Comparison of ENCODE assay signal across 7 mouse cellular contexts in the genomic region with DNA sequence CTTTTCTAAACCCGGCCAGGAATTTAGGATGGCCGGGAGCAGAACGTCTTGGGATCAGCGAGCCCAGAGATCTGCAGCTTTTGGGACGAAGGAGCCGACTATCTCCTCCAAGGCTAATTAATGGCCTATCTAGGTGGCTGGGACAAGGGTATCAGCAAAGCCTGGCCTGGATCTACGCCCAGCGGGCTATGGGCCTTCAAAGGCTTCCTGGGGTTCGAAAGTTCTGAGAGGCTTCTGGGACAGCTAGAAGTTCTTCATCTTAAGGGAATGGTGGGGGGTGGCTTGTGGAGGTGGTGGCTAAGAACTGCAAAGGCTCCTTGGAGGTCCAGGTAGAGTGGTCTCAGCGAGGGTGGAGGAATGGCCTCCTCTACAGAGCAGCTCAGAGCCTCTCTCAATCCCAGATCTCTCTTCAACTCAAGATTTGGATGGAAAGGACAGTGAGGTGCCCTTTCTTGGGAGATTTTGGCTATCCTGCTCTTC. TPM values are rescaled to one million over a fixed set of nuclear protein-coding genes. Genes with fewer than 3 reads are reported as not detected.
A peak's percentile ranks its signal among the peaks of the same experiment; 100 is the strongest.
DNase-seq lines count a peak whose midpoint lies in the region; ATAC-seq and TF ChIP-seq lines count a peak whose summit lies in the region.

No protein-coding gene starts in this region.

- DNase-seq in ES-CJ7 (ENCODE audit: low read depth, low spot score), result peak; percentile 54
- peak; percentile 68 for DNase-seq in NIH3T3 (ENCODE audit: low read depth)
- peak; percentile 52 for DNase-seq in forelimb bud, embryonic 11.5 days (ENCODE audit: low read depth, low spot score)
- no peak for DNase-seq in cerebellum, adult 8-10 months

- no peaks in the 10 kb centered on the region for H3K36me3 ChIP-seq in hindbrain, embryonic 15.5 days
- H3K36me3 ChIP-seq in liver, embryonic 16.5 days (ENCODE audit: control insufficient read depth, insufficient read depth), result no peaks in the 10 kb centered on the region

- H3K9me3 ChIP-seq in hindbrain, embryonic 15.5 days, result no peaks in the 10 kb centered on the region
- no peaks in the 10 kb centered on the region for H3K9me3 ChIP-seq in liver, embryonic 16.5 days (replicated peaks; ENCODE audit: control insufficient read depth, low read length)

- WGBS in hindbrain, embryonic 15.5 days, result 2% methylated on average over 10 of the region's 10 CpGs
- 7% methylated on average over 10 of the region's 10 CpGs for WGBS in liver, embryonic 16.5 days (ENCODE audit: insufficient replicate concordance)
- 35% methylated on average over 10 of the region's 10 CpGs for WGBS in olfactory bulb, adult 2 months

- H3K27ac ChIP-seq in hindbrain, embryonic 15.5 days (replicated peaks), result peak overlapping the region; percentile 81
- no peak overlapping the region for H3K27ac ChIP-seq in liver, embryonic 16.5 days (ENCODE audit: low read length)
- H3K27ac ChIP-seq in olfactory bulb, adult 2 months (ENCODE audit: insufficient read depth, low read depth, low read length), result no peak overlapping the region

- peaks cover 21% of the 10 kb centered on the region for H3K27me3 ChIP-seq in hindbrain, embryonic 15.5 days
- peaks cover 56% of the 10 kb centered on the region for H3K27me3 ChIP-seq in liver, embryonic 16.5 days (ENCODE audit: control insufficient read depth, insufficient read depth, low read depth, low read length)

- TF ChIP-seq CTCF in olfactory bulb, adult 2 months (IDR thresholded peaks at IDR 0.05; ENCODE audit: insufficient read depth, low read depth, low read length), result 0 out of 2 replicates have a peak, but pooled peaks have one; percentile 2

- H3K4me1 ChIP-seq in hindbrain, embryonic 15.5 days (replicated peaks), result peaks cover 41% of the 10 kb centered on the region
- H3K4me1 ChIP-seq in liver, embryonic 16.5 days (ENCODE audit: control insufficient read depth, low read depth, low read length), result peaks cover 12% of the 10 kb centered on the region
- peaks cover 31% of the 10 kb centered on the region for H3K4me1 ChIP-seq in olfactory bulb, adult 2 months (ENCODE audit: control insufficient read depth, insufficient read depth, low read length)

- H3K9ac ChIP-seq in hindbrain, embryonic 15.5 days, result peak overlapping the region; percentile 66; the same call in 1 of the 2 replicates
- H3K9ac ChIP-seq in liver, embryonic 16.5 days (ENCODE audit: low read depth, low read length), result no peak overlapping the region

- peak overlapping the region; percentile 57 for H3K4me3 ChIP-seq in hindbrain, embryonic 15.5 days
- peak overlapping the region; percentile 59 for H3K4me3 ChIP-seq in liver, embryonic 16.5 days (ENCODE audit: low read depth, low read length)
- peak overlapping the region; percentile 40 for H3K4me3 ChIP-seq in olfactory bulb, adult 2 months (ENCODE audit: insufficient read depth, low read depth, low read length)

- ATAC-seq in hindbrain, embryonic 15.5 days (ENCODE audit: low FRiP score, low read depth), result no peak; the same call in 1 of the 2 replicates
- ATAC-seq in liver, embryonic 16.5 days (ENCODE audit: low read depth), result no peak

- peak overlapping the region; percentile 91 for H3K4me2 ChIP-seq in hindbrain, embryonic 15.5 days
- peak overlapping the region; percentile 73 for H3K4me2 ChIP-seq in liver, embryonic 16.5 days (ENCODE audit: low read depth, low read length)

- TF ChIP-seq POLR2A in olfactory bulb, adult 2 months (IDR thresholded peaks at IDR 0.05; ENCODE audit: insufficient read depth, low read depth, low read length), result no peak

RNA-seq across cellular contexts. Expression of gene Nfatc4, which starts 1.1 kb away (rescaled TPM):
- 10.3 and 10.9 TPM in 2 replicates for polyA plus RNA-seq in hindbrain, embryonic 15.5 days (2015; fragmentation: Nextera tagmentation; extraction: Ambion mirVana)
- polyA plus RNA-seq in liver, embryonic 16.5 days (2015; fragmentation: Nextera tagmentation; extraction: Ambion mirVana), result 0.71 TPM in 2 replicates
- polyA plus RNA-seq in olfactory bulb, adult 2 months (2012; ENCODE audit: insufficient read depth, insufficient read length, low replicate concordance, missing spikeins), result not detected in 2 replicates

RNA-seq across cellular contexts. Expression of gene Nynrin, which starts 29.8 kb away (rescaled TPM):
- polyA plus RNA-seq in hindbrain, embryonic 15.5 days (2015; fragmentation: Nextera tagmentation; extraction: Ambion mirVana), result 11.2 and 11.8 TPM in 2 replicates
- polyA plus RNA-seq in liver, embryonic 16.5 days (2015; fragmentation: Nextera tagmentation; extraction: Ambion mirVana), result 2.7 and 2.9 TPM in 2 replicates
- polyA plus RNA-seq in olfactory bulb, adult 2 months (2012; ENCODE audit: insufficient read depth, insufficient read length, low replicate concordance, missing spikeins), result not detected in 2 replicates

RNA-seq across cellular contexts. Expression of gene Ripk3, which starts 35.4 kb away (rescaled TPM):
- 1.6 and 2.0 TPM in 2 replicates for polyA plus RNA-seq in hindbrain, embryonic 15.5 days (2015; fragmentation: Nextera tagmentation; extraction: Ambion mirVana)
- 15.4 and 16.4 TPM in 2 replicates for polyA plus RNA-seq in liver, embryonic 16.5 days (2015; fragmentation: Nextera tagmentation; extraction: Ambion mirVana)
- not detected in 2 replicates for polyA plus RNA-seq in olfactory bulb, adult 2 months (2012; ENCODE audit: insufficient read depth, insufficient read length, low replicate concordance, missing spikeins)

RNA-seq across cellular contexts. Expression of gene Adcy4, which starts 40.1 kb away (rescaled TPM):
- polyA plus RNA-seq in hindbrain, embryonic 15.5 days (2015; fragmentation: Nextera tagmentation; extraction: Ambion mirVana), result 4.0 and 5.0 TPM in 2 replicates
- 1.9 and 2.4 TPM in 2 replicates for polyA plus RNA-seq in liver, embryonic 16.5 days (2015; fragmentation: Nextera tagmentation; extraction: Ambion mirVana)
- polyA plus RNA-seq in olfactory bulb, adult 2 months (2012; ENCODE audit: insufficient read depth, insufficient read length, low replicate concordance, missing spikeins), result not detected in 2 replicates

RNA-seq across cellular contexts. Expression of gene Ltb4r1, which starts 58.3 kb away (rescaled TPM):
- polyA plus RNA-seq in hindbrain, embryonic 15.5 days (2015; fragmentation: Nextera tagmentation; extraction: Ambion mirVana), result 0.91 and 0.93 TPM in 2 replicates
- 14.2 and 16.4 TPM in 2 replicates for polyA plus RNA-seq in liver, embryonic 16.5 days (2015; fragmentation: Nextera tagmentation; extraction: Ambion mirVana)
- polyA plus RNA-seq in olfactory bulb, adult 2 months (2012; ENCODE audit: insufficient read depth, insufficient read length, low replicate concordance, missing spikeins), result not detected in 2 replicates
